Mouse (Mus musculus): ENCODE data around the gene Nudt14. TPM values are rescaled to one million over a fixed set of nuclear protein-coding genes. Genes with fewer than 3 reads are reported as not detected.

The Nudt14 gene
- polyA plus RNA-seq, 1 experiment from 2014 or later = 88.5 TPM

DNA sequence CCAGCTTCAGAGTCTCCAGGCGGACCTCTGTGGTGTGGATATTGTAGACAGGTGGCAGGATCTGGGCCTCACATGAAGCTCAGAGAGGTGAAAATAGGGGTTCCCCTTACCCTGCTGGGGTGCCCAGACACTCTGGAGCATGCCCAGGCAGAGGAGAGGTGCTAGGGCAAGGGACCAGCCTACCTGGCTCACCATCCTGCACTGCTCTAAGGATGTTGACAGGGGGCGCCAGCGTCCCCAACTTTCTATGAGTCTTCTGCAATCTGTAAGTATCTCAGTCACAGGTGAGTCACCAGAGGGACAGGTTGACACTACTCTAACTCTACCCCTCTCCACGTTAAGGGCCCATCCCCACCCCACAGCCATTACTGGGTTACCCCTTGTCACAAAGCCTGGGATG is 5.4 kb upstream of the Nudt14 start:
- H3K36me3 ChIP-seq = no peaks in the 10 kb centered on the region
- no peak overlapping the region for H3K4me2 ChIP-seq
- H3K9ac ChIP-seq = no peak overlapping the region
- H3K9me3 ChIP-seq (replicated peaks) = no peaks in the 10 kb centered on the region
- H3K27ac ChIP-seq = peak overlapping the region; percentile 75
- ATAC-seq (replicated peaks; ENCODE audit: low FRiP score) = no peak
- H3K27me3 ChIP-seq = 0 out of 2 replicates have a peak, but pooled peaks cover 6% of the 10 kb centered on the region
- 25% methylated on average over 4 of the region's 4 CpGs for WGBS
- no peak overlapping the region for H3K4me3 ChIP-seq (replicated peaks)
- H3K4me1 ChIP-seq = peaks cover 36% of the 10 kb centered on the region

DNA sequence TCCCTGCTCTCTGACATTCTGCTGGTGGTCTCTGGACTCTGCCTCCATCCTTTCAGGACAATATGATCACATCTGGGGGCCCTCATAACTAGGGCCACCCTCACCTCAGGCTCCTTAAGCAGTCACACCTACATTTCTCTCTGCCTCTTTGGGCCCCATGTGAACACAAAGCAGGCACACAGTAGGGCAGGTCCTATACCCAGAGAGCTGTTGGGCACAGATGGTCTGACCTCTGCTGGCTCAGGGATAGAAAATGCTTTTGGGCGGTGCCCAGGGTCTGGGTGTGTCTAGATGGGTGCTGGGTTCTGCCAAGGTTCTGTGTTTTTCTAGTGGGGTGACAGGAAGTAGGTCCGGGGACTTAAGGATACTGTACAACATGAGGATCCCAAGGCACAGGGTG is 1.7 kb upstream of the Nudt14 start:
- Histone ChIP-seq H3K36me3 (no peaks in the 10 kb centered on the region), H3K27ac (no peak overlapping the region), H3K9ac (no peak overlapping the region), H3K27me3 (0 out of 2 replicates have a peak, but pooled peaks cover 6% of the 10 kb centered on the region), H3K9me3 (replicated peaks) (no peaks in the 10 kb centered on the region), H3K4me1 (peaks cover 32% of the 10 kb centered on the region), H3K4me2 (no peak overlapping the region), H3K4me3 (replicated peaks) (no peak overlapping the region)
- no peak for ATAC-seq (replicated peaks; ENCODE audit: low FRiP score)
- 79% methylated on average over 2 of the region's 2 CpGs for WGBS

GRCm38 (mm10) chr12:112941156-112941775 is 658 bp downstream of the Nudt14 start:
- peak overlapping the region; percentile 84 for H3K4me3 ChIP-seq (replicated peaks)
- ATAC-seq (replicated peaks; ENCODE audit: low FRiP score) = peak; percentile 14
- no peaks in the 10 kb centered on the region for H3K9me3 ChIP-seq (replicated peaks)
- WGBS = 38% methylated on average over 10 of the region's 10 CpGs
- H3K27ac ChIP-seq = peak overlapping the region; percentile 91
- no peaks in the 10 kb centered on the region for H3K36me3 ChIP-seq
- H3K4me1 ChIP-seq = peaks cover 36% of the 10 kb centered on the region
- H3K4me2 ChIP-seq = peak overlapping the region; percentile 83
- peak overlapping the region; percentile 78; the same call in 1 of the 2 replicates for H3K9ac ChIP-seq
- 0 out of 2 replicates have a peak, but pooled peaks cover 2% of the 10 kb centered on the region for H3K27me3 ChIP-seq

DNA sequence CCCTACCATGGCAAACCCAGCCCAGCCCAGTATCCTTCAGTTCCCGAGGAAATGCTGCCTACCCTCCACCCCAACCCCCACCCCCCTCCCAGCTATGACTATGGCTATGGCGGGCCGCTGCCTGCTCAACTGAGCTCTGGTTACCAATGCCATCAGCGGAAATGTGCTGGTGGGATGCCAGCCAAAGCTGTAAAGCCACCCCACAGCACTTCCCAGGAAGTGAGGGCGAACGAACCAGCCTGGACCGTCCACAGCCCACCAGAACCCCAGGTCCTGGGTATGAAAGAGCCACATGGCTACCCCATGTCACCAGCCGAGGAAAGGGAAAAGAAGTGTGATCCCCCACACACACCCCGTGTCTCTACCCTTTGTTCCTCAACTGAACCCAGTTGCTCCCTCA is 1.2 kb downstream of the Nudt14 start:
- Histone ChIP-seq H3K9me3 (replicated peaks) (no peaks in the 10 kb centered on the region), H3K36me3 (no peaks in the 10 kb centered on the region), H3K4me1 (peaks cover 36% of the 10 kb centered on the region), H3K4me3 (replicated peaks) (no peak overlapping the region), H3K4me2 (no peak overlapping the region), H3K27ac (no peak overlapping the region), H3K27me3 (0 out of 2 replicates have a peak, but pooled peaks cover 2% of the 10 kb centered on the region), H3K9ac (no peak overlapping the region)
- WGBS = 73% methylated on average over 9 of the region's 9 CpGs
- no peak for ATAC-seq (replicated peaks; ENCODE audit: low FRiP score)

GRCm38 (mm10) chr12:112940238-112940637 is 1.7 kb downstream of the Nudt14 start:
- no peaks in the 10 kb centered on the region for H3K9me3 ChIP-seq (replicated peaks)
- H3K4me2 ChIP-seq = no peak overlapping the region
- 0 out of 2 replicates have a peak, but pooled peaks cover 2% of the 10 kb centered on the region for H3K27me3 ChIP-seq
- H3K27ac ChIP-seq = no peak overlapping the region
- WGBS = 91% methylated on average over 4 of the region's 4 CpGs
- peaks cover 36% of the 10 kb centered on the region for H3K4me1 ChIP-seq
- ATAC-seq (replicated peaks; ENCODE audit: low FRiP score) = no peak
- no peaks in the 10 kb centered on the region for H3K36me3 ChIP-seq
- H3K4me3 ChIP-seq (replicated peaks) = no peak overlapping the region
- 0 out of 2 replicates have a peak overlapping the region, but pooled peaks have one; percentile 2 for H3K9ac ChIP-seq

DNA sequence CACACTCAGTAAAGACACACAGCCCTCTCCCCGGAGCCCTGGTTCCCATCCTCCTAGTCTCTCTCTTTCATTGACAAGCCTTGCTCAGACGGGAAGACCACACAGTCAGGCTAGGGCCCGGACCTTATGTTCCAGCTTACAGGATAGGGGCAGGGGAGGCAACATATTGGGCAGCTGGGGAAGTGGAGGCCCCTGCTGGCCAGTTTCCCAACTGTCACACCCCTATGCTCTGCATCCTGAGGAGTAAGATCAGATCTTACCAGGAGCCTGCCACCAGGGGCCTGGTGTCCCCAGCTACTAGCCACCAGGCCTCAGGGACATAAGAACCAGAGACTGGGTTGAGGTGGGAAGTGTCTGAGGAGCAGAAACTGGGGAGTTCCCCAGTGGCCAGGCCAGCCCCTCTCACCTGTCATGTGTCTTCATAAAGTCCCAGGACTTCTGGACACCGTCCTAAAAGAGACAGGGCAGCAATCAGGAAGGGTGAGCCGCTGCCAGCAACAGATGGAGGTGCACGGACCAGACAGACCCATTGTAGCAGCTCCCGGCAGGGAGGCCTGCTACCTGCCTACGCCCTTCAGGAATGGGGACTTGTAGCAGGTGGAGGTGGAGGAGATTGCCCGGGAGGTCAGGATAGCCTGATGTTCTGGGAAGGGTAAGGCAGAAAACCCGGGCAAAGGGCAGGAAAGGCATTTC is 2.9 kb downstream of the Nudt14 start:
- Histone ChIP-seq H3K4me1 (peaks cover 36% of the 10 kb centered on the region), H3K27ac (no peak overlapping the region), H3K9ac (no peak overlapping the region), H3K4me2 (no peak overlapping the region), H3K9me3 (replicated peaks) (no peaks in the 10 kb centered on the region), H3K27me3 (0 out of 2 replicates have a peak, but pooled peaks cover 2% of the 10 kb centered on the region), H3K4me3 (replicated peaks) (no peak overlapping the region), H3K36me3 (no peaks in the 10 kb centered on the region)
- 0 out of 2 replicates have a peak, but pooled peaks have one; percentile 10 for ATAC-seq (replicated peaks; ENCODE audit: low FRiP score)
- 61% methylated on average over 10 of the region's 10 CpGs for WGBS

- Histone ChIP-seq H3K4me1 (peaks cover 36% of the 10 kb centered on the region), H3K4me2 (no peak overlapping the region), H3K27me3 (0 out of 2 replicates have a peak, but pooled peaks cover 2% of the 10 kb centered on the region), H3K9ac (no peak overlapping the region), H3K27ac (no peak overlapping the region), H3K4me3 (replicated peaks) (no peak overlapping the region), H3K36me3 (no peaks in the 10 kb centered on the region), H3K9me3 (replicated peaks) (no peaks in the 10 kb centered on the region)
- no peak for ATAC-seq (replicated peaks; ENCODE audit: low FRiP score)
- WGBS = 87% methylated on average over 10 of the region's 10 CpGs
Measured at GRCm38 (mm10) chr12:112938366-112938765, 3.6 kb downstream of the Nudt14 start.

DNA sequence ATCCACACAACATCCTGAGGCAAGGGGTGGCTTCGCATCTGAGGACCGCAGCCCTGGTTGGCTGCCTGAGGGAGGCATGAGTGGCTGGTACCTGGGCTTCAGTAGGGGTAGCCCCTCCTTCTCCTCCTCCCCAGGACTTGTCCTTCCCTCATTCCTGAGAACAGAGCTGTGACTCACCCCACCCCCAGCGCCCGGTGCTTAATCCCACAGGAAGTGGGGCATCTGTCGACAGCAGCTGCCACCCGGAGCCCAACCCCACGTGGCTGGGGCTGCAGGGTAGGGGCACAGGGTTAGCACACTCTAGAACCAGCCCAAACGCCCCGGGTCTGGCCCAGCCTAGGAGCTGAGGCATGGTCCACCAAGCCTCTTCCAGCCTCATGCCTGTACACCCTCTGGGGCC is 4.0 kb downstream of the Nudt14 start:
- Histone ChIP-seq H3K9me3 (replicated peaks) (no peaks in the 10 kb centered on the region), H3K4me1 (peaks cover 36% of the 10 kb centered on the region), H3K27ac (no peak overlapping the region), H3K9ac (no peak overlapping the region), H3K36me3 (no peaks in the 10 kb centered on the region), H3K27me3 (no peaks in the 10 kb centered on the region), H3K4me2 (no peak overlapping the region), H3K4me3 (replicated peaks) (no peak overlapping the region)
- no peak for ATAC-seq (replicated peaks; ENCODE audit: low FRiP score)
- WGBS = 45% methylated on average over 9 of the region's 9 CpGs

DNA sequence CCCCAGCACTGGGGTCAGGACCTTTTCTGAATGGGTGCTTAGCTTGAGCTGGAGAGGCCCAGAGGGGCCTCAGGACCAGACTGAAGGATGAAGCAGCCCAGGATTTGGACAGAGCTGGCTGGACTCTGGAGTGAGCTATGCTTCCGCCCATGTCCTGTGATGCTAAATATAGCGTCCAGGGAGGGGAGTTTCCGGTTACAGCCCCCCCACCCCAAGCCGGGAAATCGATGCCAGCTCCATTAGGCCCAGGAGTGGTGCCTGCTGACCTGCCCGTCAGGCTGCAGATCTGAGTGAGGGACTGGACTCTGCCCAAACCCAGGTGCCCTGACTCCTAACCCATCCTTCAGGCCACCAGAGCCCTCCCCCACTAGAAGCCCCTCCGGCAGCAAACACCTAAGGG is 9.3 kb downstream of the Nudt14 start:
- no peaks in the 10 kb centered on the region for H3K36me3 ChIP-seq
- no peak for ATAC-seq (replicated peaks; ENCODE audit: low FRiP score)
- no peak overlapping the region for H3K4me3 ChIP-seq (replicated peaks)
- H3K4me1 ChIP-seq = peaks cover 32% of the 10 kb centered on the region
- 26% methylated on average over 7 of the region's 7 CpGs for WGBS
- no peak overlapping the region for H3K9ac ChIP-seq
- H3K27ac ChIP-seq = no peak overlapping the region
- H3K27me3 ChIP-seq = peaks cover 42% of the 10 kb centered on the region
- no peaks in the 10 kb centered on the region for H3K9me3 ChIP-seq (replicated peaks)
- H3K4me2 ChIP-seq = no peak overlapping the region

DNA sequence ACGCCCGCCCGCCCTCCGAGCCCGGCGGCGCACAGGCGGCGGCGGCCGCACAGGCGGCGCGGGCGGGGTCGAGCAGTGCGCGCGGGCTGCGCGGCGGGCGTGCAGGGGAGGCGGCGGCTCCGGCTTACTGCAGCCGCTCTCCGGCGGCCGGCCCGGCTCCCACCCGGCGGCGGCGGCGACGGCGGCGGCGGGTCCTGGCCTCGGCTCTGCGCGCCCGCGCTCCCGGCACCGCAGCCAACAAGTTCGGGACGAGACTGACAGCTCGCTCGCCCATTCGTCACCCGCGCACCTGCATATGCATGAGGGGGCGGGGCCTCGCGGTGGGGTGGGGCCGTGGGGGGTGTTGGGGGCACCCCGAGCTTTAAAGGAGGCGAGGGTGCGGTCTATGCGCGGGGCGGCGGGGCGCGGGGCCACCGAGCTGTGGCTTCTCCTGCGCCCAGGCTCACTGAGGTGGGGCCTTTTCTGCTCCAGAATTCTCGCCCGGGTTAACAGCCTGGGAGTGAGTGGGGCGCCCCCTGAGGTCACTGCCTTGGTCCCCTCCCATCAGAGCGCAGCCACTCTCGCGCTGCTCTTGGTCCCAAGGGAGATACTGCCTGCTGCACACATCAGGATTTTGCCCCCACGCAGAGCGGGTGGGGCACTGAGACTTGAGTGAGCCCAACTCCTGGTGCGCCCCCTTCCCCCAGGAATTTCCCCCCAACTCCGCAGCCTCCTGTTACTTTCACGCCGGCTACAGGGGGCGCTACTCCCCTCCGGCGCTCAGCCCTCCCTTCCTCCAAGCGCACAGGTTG is 12.2 kb downstream of the Nudt14 start, which contains the start of gene Jag2:
Jag2 (minus strand) TSS at position 215 of the 791 bp plus-strand sequence.
- H3K9ac ChIP-seq = peak within 1 kb of the TSS; percentile 48
- WGBS = under 1% methylated on average over 85 of the region's 85 CpGs
- H3K4me2 ChIP-seq = peak within 1 kb of the TSS; percentile 92
- peak; percentile 41 for ATAC-seq (replicated peaks; ENCODE audit: low FRiP score)
- H3K4me3 ChIP-seq (replicated peaks) = peak within 1 kb of the TSS; percentile 54
- no peaks in the 10 kb centered on the region for H3K9me3 ChIP-seq (replicated peaks)
- no peaks in the 10 kb centered on the region for H3K36me3 ChIP-seq
- peaks cover 42% of the 10 kb centered on the region for H3K4me1 ChIP-seq
- no peak within 1 kb of the TSS for H3K27ac ChIP-seq
- peaks cover 70% of the 10 kb centered on the region for H3K27me3 ChIP-seq

DNA sequence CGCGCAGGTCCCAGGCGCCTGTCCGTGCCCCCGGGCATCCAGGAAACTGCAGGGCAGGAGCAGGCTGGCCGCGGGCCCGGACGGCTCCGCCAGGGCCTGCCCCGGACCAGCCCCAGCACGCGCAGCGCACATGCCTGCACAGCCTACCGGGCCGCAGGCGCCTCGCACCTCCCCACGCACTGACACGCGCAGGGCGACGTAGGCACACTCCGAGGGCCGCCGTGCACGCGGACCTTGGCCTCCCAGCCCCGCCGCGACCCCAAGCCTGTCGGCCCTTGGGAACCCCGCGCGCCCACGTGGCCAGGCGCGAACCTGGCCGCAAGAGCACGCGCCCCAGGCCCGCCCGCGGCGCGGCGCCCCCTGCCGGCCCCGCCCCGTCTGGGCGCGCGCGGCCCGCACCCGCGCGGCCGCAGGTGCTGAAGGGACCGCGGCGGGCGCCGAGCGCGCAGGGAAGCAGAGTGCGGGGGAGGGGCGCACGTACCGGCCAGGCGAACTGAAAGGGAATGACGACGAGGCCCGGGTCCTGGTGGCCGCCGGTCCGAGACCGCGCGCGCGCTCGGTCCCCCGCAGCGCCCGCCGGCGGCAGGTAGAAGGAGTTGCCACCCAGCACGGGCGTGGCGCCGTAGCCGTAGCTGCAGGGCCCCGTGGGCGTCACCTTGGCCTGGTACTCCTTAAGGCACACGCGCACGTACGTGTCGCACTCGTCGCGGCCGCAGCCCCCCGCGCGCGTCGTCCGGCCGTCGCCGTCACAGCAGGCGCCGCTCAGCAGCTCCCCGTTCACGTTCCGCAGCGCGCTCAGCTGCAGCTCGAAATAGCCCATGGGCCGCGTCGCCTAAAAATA is 13.3 kb downstream of the Nudt14 start:
- H3K27ac ChIP-seq = no peak overlapping the region
- no peaks in the 10 kb centered on the region for H3K9me3 ChIP-seq (replicated peaks)
- peaks cover 46% of the 10 kb centered on the region for H3K4me1 ChIP-seq
- peak overlapping the region; percentile 48 for H3K9ac ChIP-seq
- H3K4me2 ChIP-seq = peak overlapping the region; percentile 92
- H3K36me3 ChIP-seq = no peaks in the 10 kb centered on the region
- peak overlapping the region; percentile 54 for H3K4me3 ChIP-seq (replicated peaks)
- peaks cover 74% of the 10 kb centered on the region for H3K27me3 ChIP-seq
- ATAC-seq (replicated peaks; ENCODE audit: low FRiP score) = 0 out of 2 replicates have a peak, but pooled peaks have one; percentile 16
- 2% methylated on average over 124 of the region's 124 CpGs for WGBS
